Mouse (Mus musculus): ENCODE measurements at regions not wholly inside any gene's neighbourhood (a gene's known extent, or its start where the extent isn't known, plus 50 kb on each side); places are given as distances from the start of the nearest gene placed in this dataset.

GRCm38 (mm10) chr3:41217770-41218169 is 134.9 kb upstream of the Pgrmc2 start:
- DNase-seq: no peak

GRCm38 (mm10) chr3:41213533-41213932 is 130.7 kb upstream of the Pgrmc2 start:
- no peak for DNase-seq

- DNase-seq: no peak
Measured at GRCm38 (mm10) chr3:41210333-41210732, 127.5 kb upstream of the Pgrmc2 start.

- DNase-seq: no peak
Measured at GRCm38 (mm10) chr3:41202895-41203294, 120.0 kb upstream of the Pgrmc2 start.

GRCm38 (mm10) chr3:41201782-41202181 is 118.9 kb upstream of the Pgrmc2 start:
- no peak for DNase-seq

- no peak for DNase-seq
Measured at GRCm38 (mm10) chr3:41200026-41200425, 117.2 kb upstream of the Pgrmc2 start.

- DNase-seq: peak; percentile 82 to 86
Measured at GRCm38 (mm10) chr3:41198216-41198976, 115.5 kb upstream of the Pgrmc2 start.

- DNase-seq: peak; percentile 98 to 100
Measured at GRCm38 (mm10) chr3:41195113-41195975, 112.5 kb upstream of the Pgrmc2 start.

- peak in 1 of 2 experiments; percentile 18 for DNase-seq
Measured at GRCm38 (mm10) chr3:41194311-41195112, 111.7 kb upstream of the Pgrmc2 start.

GRCm38 (mm10) chr3:41185305-41186097 is 102.7 kb upstream of the Pgrmc2 start:
- no peak for DNase-seq

- DNase-seq: no peak
Measured at GRCm38 (mm10) chr3:41184375-41184774, 101.5 kb upstream of the Pgrmc2 start.

- peak; percentile 21 to 22 for DNase-seq
Measured at GRCm38 (mm10) chr3:41182900-41183595, 100.2 kb upstream of the Pgrmc2 start.

- DNase-seq: peak; percentile 93 to 95
Measured at GRCm38 (mm10) chr3:41182036-41182899, 99.4 kb upstream of the Pgrmc2 start.

- no peak for DNase-seq
Measured at GRCm38 (mm10) chr3:41181438-41181837, 98.6 kb upstream of the Pgrmc2 start.

- DNase-seq: no peak
Measured at GRCm38 (mm10) chr3:41180911-41181310, 98.1 kb upstream of the Pgrmc2 start.

GRCm38 (mm10) chr3:41179037-41179880 is 96.4 kb upstream of the Pgrmc2 start:
- no peak for DNase-seq

GRCm38 (mm10) chr3:41177124-41177523 is 94.3 kb upstream of the Pgrmc2 start:
- no peak for DNase-seq

- DNase-seq: no peak
Measured at GRCm38 (mm10) chr3:41175356-41175755, 92.5 kb upstream of the Pgrmc2 start.

- DNase-seq: no peak
Measured at GRCm38 (mm10) chr3:41173561-41173960, 90.7 kb upstream of the Pgrmc2 start.

Data from cerebellum, postnatal 14 days (tissue).